Mouse (Mus musculus) adrenal gland, postnatal 0 days (tissue): ENCODE results near the gene Hs6st3. TPM values are rescaled to one million over a fixed set of nuclear protein-coding genes. Genes with fewer than 3 reads are reported as not detected.

Experiments used
- polyA plus RNA-seq: library from polyadenylated mRNA; unstranded; fragments of >200 nt; fragmentation: Nextera tagmentation; extraction: Ambion mirVana; gene quantifications from 2 replicates; pipeline ENCODE4 v1.2.1, GENCODE M21; 2015

The Hs6st3 gene
- polyA plus RNA-seq, result 0.15 TPM in 1 of 2 replicates, not detected in the other

GRCm38 (mm10) chr14:119137906-119138785, at the start of gene Hs6st3:
Hs6st3 (plus strand) TSS chr14:119138341.

DNA sequence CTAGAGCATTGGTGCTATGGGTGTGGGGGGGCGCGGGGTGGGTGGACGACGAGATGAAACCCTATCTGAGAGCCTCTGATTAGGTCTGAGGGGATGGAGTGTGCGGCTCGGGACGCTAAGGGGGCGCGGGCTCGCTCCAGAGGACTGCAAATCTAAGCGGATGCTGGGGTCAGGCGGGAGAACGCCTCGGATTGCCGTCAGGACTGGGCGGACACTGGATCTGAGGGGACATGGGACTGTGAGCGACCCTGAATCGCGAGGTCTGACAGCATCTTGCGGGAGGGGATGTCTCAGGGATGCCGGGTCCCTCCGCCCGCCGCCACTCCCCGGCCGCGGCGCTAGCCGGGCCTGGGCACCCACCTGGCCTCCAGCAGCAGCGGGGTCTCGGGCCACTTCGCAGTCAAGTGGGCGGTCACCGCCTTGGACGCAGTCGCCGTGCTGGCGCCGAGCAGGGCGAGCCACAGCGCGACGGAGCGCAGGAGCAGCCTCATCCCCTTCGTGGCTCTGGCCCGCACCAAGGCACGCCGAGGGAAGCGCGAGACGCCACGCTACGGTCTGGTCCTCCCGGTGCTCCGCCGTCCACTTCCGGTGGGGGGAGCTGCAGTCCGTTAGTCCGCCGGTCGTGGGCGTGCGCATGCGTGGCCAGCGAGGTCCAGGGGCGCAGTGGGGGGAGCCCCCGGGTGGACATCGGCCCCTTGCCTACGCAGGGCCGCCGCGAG, 39.1 kb upstream of the Hs6st3 start, which contains the start of gene Uggt2:
Uggt2 (minus strand) TSS at position 580 of the 719 bp plus-strand sequence.

Other genes starting within 250 kb of the Hs6st3 start
- gene Dzip1, start 212.9 kb upstream of the Hs6st3 start, polyA plus RNA-seq, result 7.8 and 8.1 TPM in 2 replicates
- gene Dnajc3, start 200.4 kb upstream of the Hs6st3 start, polyA plus RNA-seq, result 32.5 and 42.7 TPM in 2 replicates
- gene Uggt2, start 38.9 kb upstream of the Hs6st3 start, polyA plus RNA-seq, result 5.2 and 8.1 TPM in 2 replicates